Mouse (Mus musculus) forebrain, embryonic 14.5 days (tissue): ENCODE data around the gene Cbx5. TPM values are rescaled to one million over a fixed set of nuclear protein-coding genes. Genes with fewer than 3 reads are reported as not detected.
A peak's percentile ranks its signal among the peaks of the same experiment; 100 is the strongest.

Source experiments
- ATAC-seq: fragments of 200-750 bp; cut with Nextera tagmentation; 2 replicates; pipeline ENCODE4 v1.8.0; 2017; ENCODE audit warnings: mild to moderate bottlenecking, moderate library complexity
- DNase-seq: peaks from one replicate; pipeline ENCODE4 v3.0.0-alpha.2; 2015; ENCODE audit warnings: low spot score
- H3K27ac ChIP-seq: fragments of 300-500 bp; sonication (generic); 2 replicates; pipeline ENCODE4 v1.5.1; 2014; ENCODE audit warnings: low read depth, mild to moderate bottlenecking, control low read depth, low read length, moderate library complexity
- H3K27me3 ChIP-seq: fragments of 300-500 bp; sonication (generic); replicated peaks from 2 replicates; pipeline ENCODE4 v1.6.1; 2014; ENCODE audit warnings: low read length, control low read depth, mixed read lengths; ENCODE audit not compliant: control insufficient read depth, insufficient read depth
- H3K36me3 ChIP-seq: fragments of 300-500 bp; sonication (generic); 2 replicates; pipeline ENCODE4 v1.6.1; 2014; ENCODE audit warnings: low read length, control low read depth; ENCODE audit not compliant: control insufficient read depth, insufficient read depth
- H3K4me1 ChIP-seq: fragments of 300-500 bp; sonication (generic); 2 replicates; pipeline ENCODE4 v1.6.1; 2014; ENCODE audit warnings: antibody characterized with exemption, low read length, control low read depth; ENCODE audit not compliant: control insufficient read depth, insufficient read depth
- H3K4me2 ChIP-seq: fragments of 300-500 bp; sonication (generic); 2 replicates; pipeline ENCODE4 v1.6.1; 2014; ENCODE audit warnings: mild to moderate bottlenecking, control low read depth, low read length
- H3K4me3 ChIP-seq: fragments of 300-500 bp; sonication (generic); 2 replicates; pipeline ENCODE4 v1.5.1; 2014; ENCODE audit warnings: low read depth, low read length, control low read depth
- H3K9ac ChIP-seq: fragments of 300-500 bp; sonication (generic); 2 replicates; pipeline ENCODE4 v1.6.1; 2014; ENCODE audit warnings: mild to moderate bottlenecking, low read length, control low read depth, moderate library complexity
- H3K9me3 ChIP-seq: fragments of 300-500 bp; sonication (generic); replicated peaks from 2 replicates; pipeline ENCODE4 v1.6.1; 2016; ENCODE audit warnings: low read length, control low read depth, mixed read lengths; ENCODE audit not compliant: control insufficient read depth
- WGBS: fragments of 180-500 bp; shearing (Covaris S2); extraction: QIAGEN DNeasy Blood & Tissue Kit; methylation state at CpG from one replicate; pipeline ENCODE4 v1.1.7; 2014; 5-methylcytosine and 5-hydroxymethylcytosine counted together
- polyA plus RNA-seq: library from polyadenylated mRNA; unstranded; fragments of >200 nt; fragmentation: Nextera tagmentation; extraction: Ambion mirVana; gene quantifications from 2 replicates; pipeline ENCODE4 v1.2.1, GENCODE M21; 2014

Gene Cbx5
- polyA plus RNA-seq = 154 and 164 TPM in 2 replicates

GRCm38 (mm10) chr15:103239685-103240159, at the start of gene Cbx5:
Gene Cbx5, minus strand, starts transcription at chr15:103239816.
- peak; percentile 99 for DNase-seq
- WGBS = under 1% methylated on average over 39 of the region's 39 CpGs
- Histone ChIP-seq H3K9ac (peak within 1 kb of the TSS; percentile 78), H3K27me3 (no peaks in the 10 kb centered on the region), H3K4me2 (peak within 1 kb of the TSS; percentile 67), H3K4me1 (peaks cover 21% of the 10 kb centered on the region), H3K9me3 (no peaks in the 10 kb centered on the region), H3K36me3 (peaks cover 43% of the 10 kb centered on the region), H3K4me3 (peak within 1 kb of the TSS; percentile 59), H3K27ac (peak within 1 kb of the TSS; percentile 95)
- ATAC-seq = peak; percentile 92

- no peak overlapping the region for H3K4me3 ChIP-seq
- 30% methylated on average over 1 of the region's 1 CpGs for WGBS
- peak; percentile 58 for ATAC-seq
- H3K4me1 ChIP-seq = peaks cover 15% of the 10 kb centered on the region
- no peaks in the 10 kb centered on the region for H3K27me3 ChIP-seq
- no peaks in the 10 kb centered on the region for H3K9me3 ChIP-seq
- no peak overlapping the region for H3K4me2 ChIP-seq
- H3K36me3 ChIP-seq = peaks cover 10% of the 10 kb centered on the region
- peak; percentile 79 for DNase-seq
- H3K9ac ChIP-seq = no peak overlapping the region; the same call in 1 of the 2 replicates
- peak overlapping the region; percentile 81 for H3K27ac ChIP-seq
Measured at GRCm38 (mm10) chr15:103285778-103286417, 46.3 kb upstream of the Cbx5 start.

- H3K4me1 ChIP-seq = peaks cover 14% of the 10 kb centered on the region
- WGBS = 51% methylated on average over 2 of the region's 2 CpGs
Measured at GRCm38 (mm10) chr15:103284647-103285046, 45.0 kb upstream of the Cbx5 start.

GRCm38 (mm10) chr15:103284066-103284465, 44.5 kb upstream of the Cbx5 start:
- Histone ChIP-seq H3K9me3 (no peaks in the 10 kb centered on the region), H3K27me3 (no peaks in the 10 kb centered on the region), H3K36me3 (peaks cover 1% of the 10 kb centered on the region; the same call in 1 of the 2 replicates), H3K9ac (no peak overlapping the region), H3K4me1 (peaks cover 12% of the 10 kb centered on the region), H3K27ac (no peak overlapping the region), H3K4me2 (no peak overlapping the region), H3K4me3 (no peak overlapping the region)
- DNase-seq = peak; percentile 60
- ATAC-seq = no peak
- WGBS = 44% methylated on average over 3 of the region's 3 CpGs

More at GRCm38 (mm10) chr15:103284647-103285046, 45.0 kb upstream of the Cbx5 start:
- H3K36me3 ChIP-seq = peaks cover 7% of the 10 kb centered on the region; the same call in 1 of the 2 replicates
- peak overlapping the region; percentile 81; the same call in 1 of the 2 replicates for H3K27ac ChIP-seq
- ATAC-seq = 0 out of 2 replicates have a peak, but pooled peaks have one; percentile 32
- H3K4me2 ChIP-seq = no peak overlapping the region
- H3K9me3 ChIP-seq = no peaks in the 10 kb centered on the region
- H3K4me3 ChIP-seq = no peak overlapping the region
- no peak for DNase-seq
- H3K27me3 ChIP-seq = no peaks in the 10 kb centered on the region
- peak overlapping the region; percentile 3; the same call in 1 of the 2 replicates for H3K9ac ChIP-seq

GRCm38 (mm10) chr15:103281465-103282205, 42.0 kb upstream of the Cbx5 start:
- no peak overlapping the region for H3K9ac ChIP-seq
- DNase-seq = no peak
- H3K4me3 ChIP-seq = no peak overlapping the region
- ATAC-seq = no peak
- no peaks in the 10 kb centered on the region for H3K27me3 ChIP-seq
- H3K36me3 ChIP-seq = 0 out of 2 replicates have a peak, but pooled peaks cover 2% of the 10 kb centered on the region
- H3K9me3 ChIP-seq = no peaks in the 10 kb centered on the region
- H3K4me1 ChIP-seq = peaks cover 12% of the 10 kb centered on the region
- 92% methylated on average over 3 of the region's 3 CpGs for WGBS
- H3K27ac ChIP-seq = no peak overlapping the region
- no peak overlapping the region for H3K4me2 ChIP-seq

- DNase-seq (no peak), ATAC-seq (no peak)
- no peak overlapping the region for H3K4me2 ChIP-seq
- H3K4me1 ChIP-seq = peaks cover 12% of the 10 kb centered on the region
- 71% methylated on average over 3 of the region's 3 CpGs for WGBS
- no peaks in the 10 kb centered on the region for H3K27me3 ChIP-seq
- no peak overlapping the region for H3K27ac ChIP-seq
- H3K4me3 ChIP-seq = no peak overlapping the region
- no peak overlapping the region for H3K9ac ChIP-seq
- H3K36me3 ChIP-seq = 0 out of 2 replicates have a peak, but pooled peaks cover 2% of the 10 kb centered on the region
- H3K9me3 ChIP-seq = no peaks in the 10 kb centered on the region
Measured at GRCm38 (mm10) chr15:103280817-103281464, 41.3 kb upstream of the Cbx5 start.

- Histone ChIP-seq H3K4me2 (no peak overlapping the region), H3K27me3 (no peaks in the 10 kb centered on the region), H3K9me3 (no peaks in the 10 kb centered on the region), H3K9ac (no peak overlapping the region), H3K27ac (no peak overlapping the region), H3K36me3 (0 out of 2 replicates have a peak, but pooled peaks cover 2% of the 10 kb centered on the region), H3K4me1 (peaks cover 1% of the 10 kb centered on the region), H3K4me3 (no peak overlapping the region)
- no peak for DNase-seq
- whole genome bisulfite sequencing = 60% methylated on average over 3 of the region's 3 CpGs
- no peak for ATAC-seq
Measured at GRCm38 (mm10) chr15:103279750-103280149, 40.1 kb upstream of the Cbx5 start.

GRCm38 (mm10) chr15:103277949-103278348, 38.3 kb upstream of the Cbx5 start:
- H3K36me3 ChIP-seq = 0 out of 2 replicates have a peak, but pooled peaks cover 2% of the 10 kb centered on the region
- DNase-seq = no peak
- H3K9me3 ChIP-seq = no peaks in the 10 kb centered on the region
- H3K4me3 ChIP-seq = no peak overlapping the region
- H3K27ac ChIP-seq = no peak overlapping the region
- 68% methylated on average over 7 of the region's 7 CpGs for WGBS
- peaks cover 8% of the 10 kb centered on the region for H3K4me1 ChIP-seq
- no peak overlapping the region for H3K9ac ChIP-seq
- no peaks in the 10 kb centered on the region for H3K27me3 ChIP-seq
- ATAC-seq = no peak
- H3K4me2 ChIP-seq = no peak overlapping the region
